Comparison of ENCODE assay signal across 10 mouse cellular contexts in the genomic region with DNA sequence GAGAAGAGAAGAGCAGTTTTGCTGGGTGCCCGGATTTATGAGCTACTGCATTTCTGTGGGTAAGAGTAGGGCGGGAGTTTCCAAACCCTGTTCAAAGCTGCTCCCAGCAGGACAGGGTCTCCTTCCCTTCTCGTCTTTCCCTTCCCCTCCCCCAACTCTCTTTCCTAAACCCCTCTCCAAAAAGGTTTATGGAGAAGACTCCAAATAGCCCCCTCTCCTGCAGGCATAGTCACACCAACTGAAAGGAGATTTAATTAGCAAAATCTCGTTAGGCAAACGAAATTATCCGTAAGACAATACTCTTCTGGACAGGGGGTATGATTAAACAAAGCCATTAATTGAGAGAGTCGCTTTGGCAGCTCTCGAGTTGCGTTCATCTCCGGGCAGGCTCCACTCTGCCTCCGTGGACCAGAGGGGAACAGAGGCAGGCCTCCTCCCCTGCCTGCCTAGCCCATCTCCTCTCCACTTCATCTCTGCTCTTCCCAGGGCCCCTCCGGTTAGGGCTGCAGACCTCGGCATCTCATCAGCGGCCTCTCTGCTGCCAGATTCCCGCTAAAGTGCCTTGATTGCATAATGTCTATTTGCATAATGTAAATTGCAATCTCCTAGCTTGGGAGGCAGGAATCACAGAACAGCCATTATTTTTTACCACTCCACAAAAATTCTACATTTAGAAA.
A peak's percentile ranks its signal among the peaks of the same experiment; 100 is the strongest.
DNase-seq lines count a peak whose midpoint lies in the region; ATAC-seq and TF ChIP-seq lines count a peak whose summit lies in the region.
"Had no signal": no experiment of that assay in that cellular context is flagged by ENCODE, and none has a peak within 500 bp of the region (broad histone marks: within the 10 kb centered on the region; RNA-seq: fewer than 3 reads in every experiment).

No protein-coding gene starts in this region.

- no peak for TF ChIP-seq CTCF in hindbrain, postnatal 0 days (IDR thresholded peaks at IDR 0.05; ENCODE audit: low read depth)

- no peak overlapping the region; the same call in 1 of the 2 replicates for H3K9ac ChIP-seq in embryonic facial prominence, embryonic 11.5 days (replicated peaks; ENCODE audit: low read length)
- H3K9ac ChIP-seq in hindbrain, postnatal 0 days (replicated peaks; ENCODE audit: low read length) = no peak overlapping the region
- H3K9ac ChIP-seq in neural tube, embryonic 14.5 days (replicated peaks; ENCODE audit: low read depth, low read length) = no peak overlapping the region; the same call in 1 of the 2 replicates

- H3K4me2 ChIP-seq in embryonic facial prominence, embryonic 11.5 days (ENCODE audit: low read depth, low read length) = peak overlapping the region; percentile 10; the same call in 1 of the 2 replicates
- peak overlapping the region; percentile 33 for H3K4me2 ChIP-seq in hindbrain, postnatal 0 days (ENCODE audit: low read depth, low read length)
- H3K4me2 ChIP-seq in neural tube, embryonic 14.5 days (ENCODE audit: low read depth, low read length) = peak overlapping the region; percentile 23

- no peaks in the 10 kb centered on the region for H3K36me3 ChIP-seq in embryonic facial prominence, embryonic 11.5 days (replicated peaks; ENCODE audit: control insufficient read depth, insufficient read depth, low read depth, low read length)
- no peaks in the 10 kb centered on the region for H3K36me3 ChIP-seq in hindbrain, postnatal 0 days (ENCODE audit: insufficient read depth, low read length)
- no peaks in the 10 kb centered on the region for H3K36me3 ChIP-seq in neural tube, embryonic 14.5 days (ENCODE audit: control insufficient read depth, insufficient read depth, low read length)

- ATAC-seq in embryonic facial prominence, embryonic 11.5 days (replicated peaks; ENCODE audit: insufficient number of reproducible peaks, low FRiP score, low TSS enrichment, low read depth) = no peak; the same call in 1 of the 2 replicates
- peak; percentile 66 for ATAC-seq in hindbrain, postnatal 0 days
- peak; percentile 87 for ATAC-seq in neural tube, embryonic 14.5 days (ENCODE audit: low read depth)

- H3K27ac ChIP-seq in embryonic facial prominence, embryonic 11.5 days (replicated peaks; ENCODE audit: low read depth, low read length) = peak overlapping the region; percentile 65
- peak overlapping the region; percentile 67 for H3K27ac ChIP-seq in hindbrain, postnatal 0 days
- H3K27ac ChIP-seq in neural tube, embryonic 14.5 days (ENCODE audit: low read depth, low read length) = peak overlapping the region; percentile 81

- no peaks in the 10 kb centered on the region; the same call in 1 of the 2 replicates for H3K4me1 ChIP-seq in embryonic facial prominence, embryonic 11.5 days (ENCODE audit: control insufficient read depth, insufficient read depth, low read length)
- peaks cover 16% of the 10 kb centered on the region for H3K4me1 ChIP-seq in hindbrain, postnatal 0 days (ENCODE audit: insufficient read depth, low read length)
- H3K4me1 ChIP-seq in neural tube, embryonic 14.5 days (ENCODE audit: control insufficient read depth, insufficient read depth, low read length) = peaks cover 22% of the 10 kb centered on the region

- H3K9me3 ChIP-seq in embryonic facial prominence, embryonic 11.5 days (replicated peaks; ENCODE audit: control insufficient read depth, low read length) = no peaks in the 10 kb centered on the region
- H3K9me3 ChIP-seq in hindbrain, postnatal 0 days (ENCODE audit: low read length) = no peaks in the 10 kb centered on the region
- no peaks in the 10 kb centered on the region for H3K9me3 ChIP-seq in neural tube, embryonic 14.5 days (ENCODE audit: control insufficient read depth, low read length)

- DNase-seq in layer of hippocampus, adult 11-12 months (ENCODE audit: low spot score) = peak; percentile 30
- DNase-seq in layer of hippocampus, adult 9-11 months = no peak
- DNase-seq in embryonic facial prominence, embryonic 11.5 days (ENCODE audit: low spot score) = peak; percentile 55
- DNase-seq in hindbrain, postnatal 0 days (ENCODE audit: low spot score) = peak; percentile 57
- DNase-seq in natural killer cell, adult 2 months (ENCODE audit: low spot score in 2 of 2) = no peak
- no peak for DNase-seq in urinary bladder, postnatal 25 days (ENCODE audit: low spot score)
- DNase-seq in adrenal gland, adult 8-10 months = no peak
- DNase-seq: kidney, adult 8-10 months; lung, postnatal 14 days had no signal

- H3K27me3 ChIP-seq in embryonic facial prominence, embryonic 11.5 days (ENCODE audit: control insufficient read depth, insufficient read depth, low read length) = no peaks in the 10 kb centered on the region
- H3K27me3 ChIP-seq in hindbrain, postnatal 0 days (ENCODE audit: insufficient read depth, low read length) = no peaks in the 10 kb centered on the region
- no peaks in the 10 kb centered on the region for H3K27me3 ChIP-seq in neural tube, embryonic 14.5 days (ENCODE audit: control insufficient read depth, insufficient read depth, low read length)

- WGBS in embryonic facial prominence, embryonic 11.5 days = 4% methylated on average over 15 of the region's 15 CpGs
- 7% methylated on average over 15 of the region's 15 CpGs for WGBS in hindbrain, postnatal 0 days
- WGBS in neural tube, embryonic 14.5 days = 3% methylated on average over 15 of the region's 15 CpGs

- no peak overlapping the region for H3K4me3 ChIP-seq in embryonic facial prominence, embryonic 11.5 days (ENCODE audit: low read depth, low read length)
- H3K4me3 ChIP-seq in hindbrain, postnatal 0 days (ENCODE audit: low read length) = no peak overlapping the region
- no peak overlapping the region for H3K4me3 ChIP-seq in neural tube, embryonic 14.5 days (ENCODE audit: low read depth, low read length)

Comparison
In these comparisons a context has a peak if more than half of its experiments do, and no peak if none do; other contexts are left out.
1. DNase-seq: peak in layer of hippocampus, adult 11-12 months (single experiment), embryonic facial prominence, embryonic 11.5 days (single experiment) and hindbrain, postnatal 0 days (single experiment); none in layer of hippocampus, adult 9-11 months (single experiment), natural killer cell, adult 2 months (0 of 2), urinary bladder, postnatal 25 days (single experiment) and adrenal gland, adult 8-10 months (single experiment).
2. Peak in every context shown above with its lines, with median percentiles within 50 percentile points of each other: H3K27ac ChIP-seq and H3K4me2 ChIP-seq.